Mouse (Mus musculus): ENCODE data around the gene Man1a2.

- no peak for TF ChIP-seq CTCF (IDR thresholded peaks at IDR 0.05; ENCODE audit: insufficient read depth, low read length)
- no peak for TF ChIP-seq POLR2A (IDR thresholded peaks at IDR 0.05; ENCODE audit: borderline replicate concordance, extremely low read depth, low read depth, low read length)
Measured at GRCm38 (mm10) chr3:100552171-100552570, 133.1 kb downstream of the Man1a2 start.
